Mouse (Mus musculus): ENCODE data around the gene Ap1g2.

Ap1g2 gene

GRCm38 (mm10) chr14:55113351-55113974, 7.1 kb upstream of the Ap1g2 start:
- no peak for DNase-seq (ENCODE audit: low spot score)

DNA sequence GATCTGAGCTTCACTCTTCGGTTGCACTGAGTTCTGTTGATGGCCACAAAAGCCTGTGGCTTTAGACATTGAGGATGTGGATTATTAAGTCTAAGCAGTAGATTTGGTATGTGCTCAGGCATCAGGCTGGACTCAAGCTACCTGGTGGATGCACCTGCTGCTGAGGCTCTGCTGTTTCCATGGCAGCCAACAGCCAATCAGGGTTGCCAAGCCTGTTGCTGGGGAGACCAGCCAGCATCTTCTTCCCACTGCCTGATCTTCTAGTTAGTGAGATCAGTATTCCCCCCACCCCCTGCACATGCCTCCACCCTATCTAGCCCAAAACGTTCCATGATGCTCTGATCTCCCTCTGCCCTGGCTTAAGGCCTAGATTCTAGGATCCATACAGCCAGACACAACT, 5.3 kb upstream of the Ap1g2 start:
- DNase-seq (ENCODE audit: low spot score): peak; percentile 37

DNA sequence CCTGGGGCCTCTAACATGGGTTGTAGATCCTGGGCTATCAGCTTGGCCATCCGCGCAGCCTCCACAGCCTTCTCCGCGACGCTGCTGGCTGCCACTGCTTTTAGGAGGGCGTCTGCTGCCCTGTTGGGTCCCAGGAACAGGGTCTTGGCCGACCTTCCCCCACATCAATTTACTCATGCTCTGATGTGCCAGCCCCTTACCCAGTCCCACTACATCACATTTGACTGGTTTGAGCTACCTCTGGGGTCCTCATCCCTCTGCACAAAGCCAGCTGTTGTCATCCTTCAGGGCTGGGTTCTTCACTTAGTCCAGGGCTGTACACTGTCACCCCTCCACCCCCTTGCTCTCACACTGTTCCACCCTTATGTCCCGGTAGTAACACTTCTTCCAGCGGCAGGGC, 3.7 kb upstream of the Ap1g2 start:
- DNase-seq (ENCODE audit: low spot score): peak; percentile 16

- DNase-seq (ENCODE audit: low spot score): peak; percentile 34
Observed at GRCm38 (mm10) chr14:55109048-55109873, 2.9 kb upstream of the Ap1g2 start.

DNA sequence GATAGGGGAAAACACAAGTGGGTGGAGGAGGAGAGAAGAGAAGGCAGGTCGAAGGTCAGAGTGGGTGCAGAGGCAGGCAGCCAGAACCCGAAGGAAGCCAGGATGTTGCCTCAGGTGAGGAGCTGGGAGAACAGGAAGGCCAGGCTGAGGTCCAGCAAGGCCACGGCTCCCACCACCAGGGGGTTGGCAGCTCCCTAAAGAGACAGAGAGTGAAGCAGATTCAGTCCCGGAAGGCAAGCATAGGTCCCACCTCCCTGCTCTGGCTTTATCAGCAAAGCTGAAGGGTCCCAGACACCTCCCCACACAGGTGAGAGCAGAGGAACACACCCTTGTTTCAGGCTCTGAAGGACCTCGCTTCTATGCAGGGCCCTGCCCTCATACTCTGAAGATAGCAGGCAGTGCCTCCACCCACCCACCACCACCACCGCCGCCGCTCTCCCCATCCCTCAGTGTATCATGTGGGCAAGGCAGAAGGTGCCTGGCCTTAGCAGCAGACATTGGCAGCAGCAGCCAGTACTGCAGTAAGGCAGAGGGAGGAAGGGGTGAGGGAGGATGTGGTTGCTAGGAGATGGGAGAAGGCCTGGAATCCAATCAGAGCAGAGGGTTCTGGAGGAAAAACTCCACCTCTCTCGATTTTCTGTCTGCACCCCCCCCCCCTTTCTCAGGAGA, 1.9 kb upstream of the Ap1g2 start:
- DNase-seq (ENCODE audit: low spot score): peak; percentile 81

- DNase-seq (ENCODE audit: low spot score): no peak
Observed at GRCm38 (mm10) chr14:55106990-55107389, 597 bp upstream of the Ap1g2 start.

DNA sequence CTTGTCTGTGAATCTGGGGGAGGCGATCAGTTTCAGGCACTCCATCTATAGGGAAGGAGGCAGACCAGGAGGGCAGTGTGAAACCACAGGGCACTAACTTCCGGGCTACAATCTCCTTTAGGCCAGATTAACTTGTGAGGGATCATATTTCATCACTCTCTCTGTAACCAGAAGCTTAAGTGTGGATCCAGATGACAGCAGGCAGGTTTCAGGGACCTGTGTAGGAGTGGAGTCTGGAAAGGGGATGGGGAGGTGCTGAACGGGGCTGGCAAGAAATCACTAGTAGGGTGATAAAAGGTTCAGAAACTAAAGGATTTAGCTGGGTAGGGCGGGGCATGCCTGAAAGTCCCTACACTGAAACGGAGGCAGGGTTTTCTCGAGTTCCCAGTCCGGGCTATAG, 1.0 kb downstream of the Ap1g2 start:
- DNase-seq (ENCODE audit: low spot score): no peak

- DNase-seq (ENCODE audit: low spot score): no peak
Observed at GRCm38 (mm10) chr14:55104365-55104764, 2.0 kb downstream of the Ap1g2 start.

GRCm38 (mm10) chr14:55102253-55102785, 4.1 kb downstream of the Ap1g2 start:
- no peak for DNase-seq (ENCODE audit: low spot score)

- DNase-seq (ENCODE audit: low spot score): no peak
Observed at GRCm38 (mm10) chr14:55101592-55101991, 4.8 kb downstream of the Ap1g2 start.

DNA sequence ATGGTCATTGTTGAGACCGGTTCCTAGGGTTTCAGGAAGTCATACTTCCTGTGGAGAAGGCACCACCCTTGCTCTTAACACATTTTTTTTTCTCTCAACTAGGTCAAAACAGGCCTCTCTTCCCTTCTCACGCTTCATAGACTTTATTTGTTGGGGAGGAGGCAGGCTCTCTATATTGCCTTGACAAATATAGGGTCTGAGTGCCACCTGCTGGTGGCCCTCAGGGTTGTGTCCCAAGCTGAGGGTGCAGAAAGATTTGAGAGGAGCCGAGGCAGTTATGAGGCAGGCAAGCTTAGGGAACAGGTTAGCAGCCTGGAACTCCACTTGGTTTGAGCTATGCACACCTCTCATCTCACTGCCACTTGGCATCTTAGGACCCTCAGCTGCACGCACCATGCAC, 8.3 kb downstream of the Ap1g2 start:
- DNase-seq (ENCODE audit: low spot score): no peak

GRCm38 (mm10) chr14:55097646-55098045, 8.7 kb downstream of the Ap1g2 start:
- no peak for DNase-seq (ENCODE audit: low spot score)

- no peak for DNase-seq (ENCODE audit: low spot score)
Observed at GRCm38 (mm10) chr14:55096573-55097087, 9.8 kb downstream of the Ap1g2 start.

- DNase-seq (ENCODE audit: low spot score): no peak
Observed at GRCm38 (mm10) chr14:55095671-55096070, 10.7 kb downstream of the Ap1g2 start.

GRCm38 (mm10) chr14:55095263-55095662, 11.1 kb downstream of the Ap1g2 start:
- no peak for DNase-seq (ENCODE audit: low spot score)

- peak; percentile 80 for DNase-seq (ENCODE audit: low spot score)
Observed at GRCm38 (mm10) chr14:55094704-55095231, 11.6 kb downstream of the Ap1g2 start, which contains the start of gene Thtpa. Thtpa (plus strand) TSS chr14:55094784.

GRCm38 (mm10) chr14:55093927-55094326, 12.5 kb downstream of the Ap1g2 start:
- DNase-seq (ENCODE audit: low spot score): no peak

DNA sequence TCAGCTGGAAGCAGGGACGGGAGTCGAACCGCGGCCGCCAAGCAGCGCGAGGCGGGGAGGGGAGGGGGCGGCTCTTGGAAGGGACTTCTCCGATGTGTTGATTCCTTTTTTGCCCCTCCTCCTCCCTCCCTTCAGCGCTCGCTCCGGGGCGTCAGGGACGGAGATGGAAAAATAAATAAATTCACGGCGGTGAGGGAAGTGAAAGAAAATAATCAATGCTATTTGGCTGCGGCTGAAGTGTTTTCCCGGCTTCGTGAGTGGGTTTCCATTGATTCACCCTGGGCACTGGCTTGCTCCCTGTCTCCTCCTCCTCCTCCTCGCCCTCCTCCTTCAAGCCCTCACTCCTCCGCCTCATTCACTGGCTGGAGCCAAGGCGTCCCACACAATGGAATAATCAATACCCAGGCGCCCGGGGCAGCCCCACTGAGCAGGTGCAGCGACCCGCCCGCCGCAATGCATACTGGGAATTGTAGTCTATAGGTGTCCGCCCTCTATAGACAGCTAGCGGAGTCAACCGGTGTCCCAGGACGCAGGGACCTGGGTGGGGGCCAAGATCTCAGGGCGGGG, 14.3 kb downstream of the Ap1g2 start, which contains the start of gene Zfhx2:
TSS of gene Zfhx2 (minus strand) at position 314 of the 567 bp plus-strand sequence.
- DNase-seq (ENCODE audit: low spot score): peak; percentile 96

DNA sequence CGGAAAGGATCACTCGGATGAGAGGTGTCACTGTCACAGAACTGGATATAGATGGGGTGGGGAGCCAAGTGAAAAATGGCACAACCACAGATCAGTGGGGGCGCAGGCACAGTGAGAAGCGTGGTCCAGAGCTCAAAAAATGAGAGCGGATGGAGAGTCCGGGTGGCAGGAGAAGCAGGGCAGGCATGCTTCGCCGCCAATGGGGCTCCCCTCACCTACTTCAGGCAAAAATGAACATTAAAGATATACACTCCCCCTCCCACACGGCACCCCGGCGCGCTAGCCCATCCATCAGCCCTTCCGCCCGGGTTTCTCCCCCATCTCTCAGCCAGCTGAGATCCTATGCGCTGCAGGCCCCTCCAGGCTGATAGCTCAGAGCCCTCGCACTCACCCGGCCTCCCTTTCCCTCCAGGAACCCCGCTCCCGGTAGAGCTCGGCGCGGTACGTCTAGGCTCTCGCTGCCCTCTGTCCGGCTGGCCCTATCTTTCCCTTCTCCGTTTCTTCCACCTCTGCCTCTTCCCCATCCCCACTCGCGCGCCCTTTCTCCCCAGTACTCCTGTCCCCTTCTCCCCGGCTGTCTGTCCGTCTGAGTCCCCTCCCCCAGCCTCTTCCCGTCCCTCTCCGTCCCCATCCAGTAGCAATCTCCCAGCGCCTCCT, 15.1 kb downstream of the Ap1g2 start:
- no peak for DNase-seq (ENCODE audit: low spot score)

GRCm38 (mm10) chr14:55089199-55089947, 17.0 kb downstream of the Ap1g2 start:
- DNase-seq (ENCODE audit: low spot score): no peak

Measured in layer of hippocampus, adult 11-12 months (tissue).